8 mouse cellular contexts compared by ENCODE assay signal in genomic region chr10:81574081-81575056, GRCm38 (mm10). TPM values are rescaled to one million over a fixed set of nuclear protein-coding genes. Genes with fewer than 3 reads are reported as not detected.
DNase-seq lines count a peak whose midpoint lies in the region; ATAC-seq and TF ChIP-seq lines count a peak whose summit lies in the region.

Tle2 (plus strand) TSS chr10:81574561.

- no peaks in the 10 kb centered on the region for H3K9me3 ChIP-seq in kidney, embryonic 14.5 days (ENCODE audit: control insufficient read depth, low read length)
- H3K9me3 ChIP-seq in MEL (replicated peaks; ENCODE audit: insufficient read depth, low read length), result no peaks in the 10 kb centered on the region
- no peaks in the 10 kb centered on the region for H3K9me3 ChIP-seq in hindbrain, embryonic 13.5 days
- H3K9me3 ChIP-seq in liver, embryonic 15.5 days (replicated peaks), result no peaks in the 10 kb centered on the region

- no peak for TF ChIP-seq EP300 in MEL (IDR thresholded peaks at IDR 0.05; ENCODE audit: low read depth in 1 of 2, low read length in 2 of 2)

- TF ChIP-seq RAD21 in MEL (IDR thresholded peaks at IDR 0.05; ENCODE audit: low read depth, low read length), result no peak

- ATAC-seq in kidney, embryonic 14.5 days (ENCODE audit: low FRiP score, low TSS enrichment), result no peak
- no peak for ATAC-seq in hindbrain, embryonic 13.5 days (ENCODE audit: low FRiP score)
- ATAC-seq in liver, embryonic 15.5 days (ENCODE audit: insufficient read depth), result no peak

- peak within 1 kb of the TSS; percentile 69; the same call in 1 of the 2 replicates for H3K27ac ChIP-seq in kidney, embryonic 14.5 days (ENCODE audit: low read depth, low read length)
- no peak within 1 kb of the TSS for H3K27ac ChIP-seq in MEL (ENCODE audit: control insufficient read depth, low read depth, low read length)
- H3K27ac ChIP-seq in hindbrain, embryonic 13.5 days, result peak within 1 kb of the TSS; percentile 64
- no peak within 1 kb of the TSS; the same call in 1 of the 2 replicates for H3K27ac ChIP-seq in liver, embryonic 15.5 days (replicated peaks)

- peak within 1 kb of the TSS; percentile 68 for H3K9ac ChIP-seq in kidney, embryonic 14.5 days (ENCODE audit: low read depth, low read length)
- peak within 1 kb of the TSS; percentile 35; the same call in 1 of the 2 replicates for H3K9ac ChIP-seq in MEL (ENCODE audit: control insufficient read depth, low read depth, low read length, poor library complexity, severe bottlenecking)
- H3K9ac ChIP-seq in hindbrain, embryonic 13.5 days, result peak within 1 kb of the TSS; percentile 81
- peak within 1 kb of the TSS; percentile 39; the same call in 1 of the 2 replicates for H3K9ac ChIP-seq in liver, embryonic 15.5 days

- H3K36me3 ChIP-seq in kidney, embryonic 14.5 days (ENCODE audit: control insufficient read depth, insufficient read depth, low read length), result no peaks in the 10 kb centered on the region
- peaks cover 0 to 12% of the 10 kb centered on the region in 2 experiments; a peak in 2 of 4 replicates for H3K36me3 ChIP-seq in MEL (ENCODE audit: control insufficient read depth in 1 of 2, insufficient read depth in 2 of 2, low read length in 2 of 2)
- H3K36me3 ChIP-seq in hindbrain, embryonic 13.5 days, result no peaks in the 10 kb centered on the region
- no peaks in the 10 kb centered on the region for H3K36me3 ChIP-seq in liver, embryonic 15.5 days (replicated peaks)

- H3K79me2 ChIP-seq in MEL (ENCODE audit: control insufficient read depth, insufficient read depth, low read length, poor library complexity), result no peaks in the 10 kb centered on the region; the same call in 1 of the 2 replicates

- intact Hi-C loops in gastrocnemius, postnatal 36 days (cut with DNase I), result no loop called here

- WGBS in kidney, embryonic 14.5 days, result 26% methylated on average over 10 of the region's 10 CpGs
- WGBS in hindbrain, embryonic 13.5 days, result 19% methylated on average over 10 of the region's 10 CpGs
- WGBS in liver, embryonic 15.5 days (ENCODE audit: insufficient replicate concordance), result 25% methylated on average over 10 of the region's 10 CpGs

- no peak for TF ChIP-seq CTCF in MEL (IDR thresholded peaks at IDR 0.05 in 2 of 3, conservative IDR thresholded peaks at IDR 0.05 in 1 of 3; ENCODE audit: control insufficient read depth in 1 of 3, insufficient read depth in 1 of 3, low read depth in 2 of 3, low read length in 3 of 3, poor library complexity in 1 of 3, severe bottlenecking in 1 of 3)

- no peak for TF ChIP-seq POLR2A in MEL (IDR thresholded peaks at IDR 0.05; ENCODE audit: control insufficient read depth in 1 of 2, insufficient read depth in 1 of 2, low read depth in 1 of 2, low read length in 2 of 2, poor library complexity in 1 of 2)

- DNase-seq in kidney, postnatal 36 days, result no peak
- no peak for DNase-seq in MEL (ENCODE audit: low read depth, low spot score)
- peak; percentile 60 to 65 for DNase-seq in cerebellum, postnatal 14 days
- DNase-seq in right cerebral cortex, adult 18-20 months, result no peak
- no peak for DNase-seq in gastrocnemius, postnatal 36 days

- peak within 1 kb of the TSS; percentile 77 for H3K4me2 ChIP-seq in kidney, embryonic 14.5 days (replicated peaks; ENCODE audit: low read depth, low read length)
- peak within 1 kb of the TSS; percentile 78 for H3K4me2 ChIP-seq in hindbrain, embryonic 13.5 days
- peak within 1 kb of the TSS; percentile 95 for H3K4me2 ChIP-seq in liver, embryonic 15.5 days

- peaks cover 6% of the 10 kb centered on the region; the same call in 1 of the 2 replicates for H3K27me3 ChIP-seq in kidney, embryonic 14.5 days (ENCODE audit: control insufficient read depth, insufficient read depth, low read length)
- H3K27me3 ChIP-seq in MEL (ENCODE audit: control insufficient read depth in 1 of 2, insufficient read depth in 2 of 2, low read length in 2 of 2), result no peaks in the 10 kb centered on the region
- H3K27me3 ChIP-seq in hindbrain, embryonic 13.5 days, result peaks cover 76% of the 10 kb centered on the region
- H3K27me3 ChIP-seq in liver, embryonic 15.5 days, result peaks cover 79% of the 10 kb centered on the region

- peak within 1 kb of the TSS; percentile 51 for H3K4me3 ChIP-seq in kidney, embryonic 14.5 days (ENCODE audit: low read length)
- H3K4me3 ChIP-seq in MEL (ENCODE audit: control insufficient read depth in 1 of 2, insufficient read depth in 1 of 2, low read depth in 2 of 2, low read length in 2 of 2), result peak within 1 kb of the TSS; percentile 44 to 45
- H3K4me3 ChIP-seq in hindbrain, embryonic 13.5 days, result peak within 1 kb of the TSS; percentile 60
- H3K4me3 ChIP-seq in liver, embryonic 15.5 days (replicated peaks), result peak within 1 kb of the TSS; percentile 56

- peaks cover 57% of the 10 kb centered on the region for H3K4me1 ChIP-seq in kidney, embryonic 14.5 days (ENCODE audit: control insufficient read depth, insufficient read depth, low read length)
- peaks cover 3 to 27% of the 10 kb centered on the region in 2 experiments; a peak in 3 of 4 replicates for H3K4me1 ChIP-seq in MEL (ENCODE audit: control insufficient read depth in 1 of 2, insufficient read depth in 2 of 2, low read length in 2 of 2)
- H3K4me1 ChIP-seq in hindbrain, embryonic 13.5 days (replicated peaks), result peaks cover 54% of the 10 kb centered on the region
- peaks cover 70% of the 10 kb centered on the region for H3K4me1 ChIP-seq in liver, embryonic 15.5 days (replicated peaks)

TF ChIP-seq in MEL, 35 proteins besides CTCF, POLR2A, EP300 and RAD21:
- TF ChIP-seq UBTF (IDR thresholded peaks at IDR 0.05; ENCODE audit: borderline replicate concordance, insufficient read depth, low read depth, low read length) (no peak), MXI1 (IDR thresholded peaks at IDR 0.05; ENCODE audit: low read depth, low read length) (no peak), MYC (IDR thresholded peaks at IDR 0.05; ENCODE audit: low read depth, low read length) (no peak), NRF1 (IDR thresholded peaks at IDR 0.05; ENCODE audit: insufficient read depth, low read depth, low read length, poor library complexity, severe bottlenecking) (no peak), KAT2A (conservative IDR thresholded peaks at IDR 0.05; ENCODE audit: low read depth, low read length) (no peak), MEF2A (IDR thresholded peaks at IDR 0.05; ENCODE audit: extremely low read depth, insufficient replicate concordance, low read depth, low read length, poor library complexity, severe bottlenecking) (no peak), ZNF384 (IDR thresholded peaks at IDR 0.05; ENCODE audit: low read depth, low read length) (no peak), SIN3A (IDR thresholded peaks at IDR 0.05; ENCODE audit: low read length) (no peak), MAZ (IDR thresholded peaks at IDR 0.05; ENCODE audit: low read depth, low read length) (no peak), TBP (IDR thresholded peaks at IDR 0.05; ENCODE audit: low read depth, low read length) (no peak)

RNA-seq across cellular contexts. Expression of gene Tle2, which starts in this region (rescaled TPM):
- polyA plus RNA-seq in kidney, embryonic 14.5 days (2014; fragmentation: Nextera tagmentation; extraction: Ambion mirVana), result 29.3 and 30.4 TPM in 2 replicates
- total RNA-seq in MEL (2012; rRNA removed), result 0.19 and 0.75 TPM in 2 replicates
- 1 to 10 TPM in 1 of 2 experiments, not detected in 1; 2.4 TPM for polyA plus RNA-seq in MEL (2012; ENCODE audit: insufficient read depth in 1 of 2, insufficient read length in 2 of 2, low read depth in 1 of 2, low replicate concordance in 2 of 2, missing spikeins in 1 of 2)
- polyA plus RNA-seq in hindbrain, embryonic 13.5 days (2015; fragmentation: Nextera tagmentation; extraction: Ambion mirVana), result 27.7 and 28.9 TPM in 2 replicates
- polyA plus RNA-seq in liver, embryonic 15.5 days (2015; fragmentation: Nextera tagmentation; extraction: Ambion mirVana), result 2.2 and 2.6 TPM in 2 replicates
- 1 to 10 TPM; 4.4 to 4.7 TPM for total RNA-seq in gastrocnemius, postnatal 36 days (2021)

Comparison
In these comparisons a context has a peak if more than half of its experiments do, and no peak if none do; other contexts are left out.
1. H3K27ac ChIP-seq: peak in kidney, embryonic 14.5 days (single experiment) and hindbrain, embryonic 13.5 days (single experiment); none in MEL (single experiment) and liver, embryonic 15.5 days (single experiment).
2. DNase-seq: peak in cerebellum, postnatal 14 days (2 of 2); none in kidney, postnatal 36 days (0 of 2), MEL (single experiment), right cerebral cortex, adult 18-20 months (single experiment) and gastrocnemius, postnatal 36 days (0 of 2).
3. Peak in every context shown above with its lines, with median percentiles within 50 percentile points of each other: H3K4me2 ChIP-seq, H3K4me3 ChIP-seq and H3K9ac ChIP-seq.